Mouse (Mus musculus) heart, postnatal 4 days (tissue): ENCODE measurements around the gene Slc9a3. TPM values are rescaled to one million over a fixed set of nuclear protein-coding genes. Genes with fewer than 3 reads are reported as not detected.
A peak's percentile ranks its signal among the peaks of the same experiment; 100 is the strongest.

Experiments
- DNase-seq: peaks from one replicate; pipeline ENCODE4 v3.0.0; 2021
- total RNA-seq, 2 experiments: library from RNA; stranded (reverse); gene quantifications; 2 replicates each; pipeline ENCODE4 v1.2.3; 2021

The Slc9a3 gene
- total RNA-seq, 2 experiments from 2014 or later, result 1.4 to 1.5 TPM

- DNase-seq, result no peak
These were observed 24.8 kb downstream of the Slc9a3 start for GRCm38 (mm10) chr13:74145983-74146622.

GRCm38 (mm10) chr13:74147327-74147726, 26.1 kb downstream of the Slc9a3 start:
- no peak for DNase-seq

GRCm38 (mm10) chr13:74166348-74167056, 45.2 kb downstream of the Slc9a3 start:
- DNase-seq, result peak; percentile 60

GRCm38 (mm10) chr13:74167057-74167413, 45.8 kb downstream of the Slc9a3 start:
- peak; percentile 7 for DNase-seq

- DNase-seq, result peak; percentile 31
These were observed 46.2 kb downstream of the Slc9a3 start for GRCm38 (mm10) chr13:74167492-74167891.

- no peak for DNase-seq
These were observed 48.3 kb downstream of the Slc9a3 start for GRCm38 (mm10) chr13:74169446-74170164.

GRCm38 (mm10) chr13:74172036-74172435, 50.8 kb downstream of the Slc9a3 start:
- no peak for DNase-seq

- no peak for DNase-seq
These were observed 61.9 kb downstream of the Slc9a3 start for GRCm38 (mm10) chr13:74183011-74183695.

- no peak for DNase-seq
These were observed 71.4 kb downstream of the Slc9a3 start for GRCm38 (mm10) chr13:74192613-74193012.

GRCm38 (mm10) chr13:74196451-74196850, 75.2 kb downstream of the Slc9a3 start:
- DNase-seq, result no peak

- peak; percentile 94 for DNase-seq
These were observed 87.2 kb downstream of the Slc9a3 start, which contains the start of gene Exoc3 for GRCm38 (mm10) chr13:74208317-74208985. TSS of gene Exoc3 (minus strand) at chr13:74208732.

GRCm38 (mm10) chr13:74208986-74209345, 87.7 kb downstream of the Slc9a3 start:
- peak; percentile 24 for DNase-seq

GRCm38 (mm10) chr13:74218441-74218840, 97.2 kb downstream of the Slc9a3 start:
- DNase-seq, result no peak

Other genes starting within 250 kb of the Slc9a3 start
- 10 to 100 TPM; 11.8 to 14.3 TPM for gene Trip13, start 183.7 kb upstream of the Slc9a3 start, total RNA-seq
- gene Brd9, start 183.6 kb upstream of the Slc9a3 start, total RNA-seq, result 10 to 100 TPM; 39.3 to 41.8 TPM
- not detected for gene Zdhhc11, start 157.6 kb upstream of the Slc9a3 start, total RNA-seq
- 10 to 100 TPM; 11.9 to 13.7 TPM for gene Tppp, start 112.0 kb upstream of the Slc9a3 start, total RNA-seq
- gene Cep72, start 59.2 kb upstream of the Slc9a3 start, total RNA-seq, result 1 to 10 TPM; 7.2 to 9.0 TPM
- 10 to 100 TPM; 55.6 to 57.1 TPM for gene Exoc3, start 87.3 kb downstream of the Slc9a3 start, total RNA-seq
- gene Ahrr, start 170.9 kb downstream of the Slc9a3 start, total RNA-seq, result 1 to 10 TPM; 1.6 to 1.8 TPM
- gene Pdcd6, start 196.1 kb downstream of the Slc9a3 start, total RNA-seq, result 10 to 100 TPM; 52.0 to 52.3 TPM
- 1,000 to 10,000 TPM in 1 of 2 experiments, 100 to 1,000 TPM in 1; 966 to 1,001 TPM for gene Sdha, start 228.8 kb downstream of the Slc9a3 start, total RNA-seq
- 10 to 100 TPM; 42.1 to 42.3 TPM for gene Ccdc127, start 228.9 kb downstream of the Slc9a3 start, total RNA-seq
- 10 to 100 TPM; 19.9 to 22.5 TPM for gene Lrrc14b, start 242.5 kb downstream of the Slc9a3 start, total RNA-seq